Mouse (Mus musculus) heart, postnatal 0 days (tissue): ENCODE measurements around the gene Astn2.

ENCODE experiments used
- CTCF ChIP-seq: IDR thresholded peaks from 2 replicates; pipeline ENCODE4 v1.5.1; 2016; ENCODE audit warnings: antibody characterized with exemption, control low read depth, low read depth
- EP300 ChIP-seq: IDR thresholded peaks from 2 replicates; pipeline ENCODE4 v1.6.1; 2016; ENCODE audit warnings: antibody characterized with exemption, low read depth

DNA sequence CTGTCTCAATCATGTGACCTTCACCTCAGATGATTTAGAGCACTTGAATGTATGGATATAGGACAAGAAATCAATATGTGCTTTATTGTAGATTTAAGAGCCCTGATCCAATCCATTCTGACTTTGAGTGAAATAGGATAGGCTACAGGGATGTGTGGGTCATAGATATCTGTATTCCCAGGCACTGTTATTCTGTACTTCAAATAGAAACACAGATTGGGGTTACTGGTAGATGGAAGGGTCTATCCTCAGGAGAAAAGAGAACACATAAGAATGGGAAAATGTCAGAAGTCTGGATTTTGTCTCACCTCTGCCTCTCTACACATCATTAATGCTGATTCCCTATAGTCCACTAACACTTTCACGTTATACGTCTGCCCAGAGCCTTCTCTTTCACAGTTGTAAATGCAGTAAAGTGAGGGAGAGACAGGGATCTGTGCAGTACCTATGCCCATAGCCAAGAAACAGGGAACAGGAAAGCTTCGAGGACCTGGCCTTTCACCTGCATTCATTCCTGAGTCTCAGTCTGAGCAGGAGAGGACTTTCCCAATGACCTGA is 981.3 kb downstream of the Astn2 start:
- TF ChIP-seq CTCF, result no peak
- no peak for TF ChIP-seq EP300
